Mouse (Mus musculus): Measurements from ENCODE around the gene Atg7. TPM values are rescaled to one million over a fixed set of nuclear protein-coding genes. Genes with fewer than 3 reads are reported as not detected.
A peak's percentile ranks its signal among the peaks of the same experiment; 100 is the strongest.

Gene Atg7
- polyA plus RNA-seq, 1 experiment from 2014 or later, result 19.7 TPM

DNA sequence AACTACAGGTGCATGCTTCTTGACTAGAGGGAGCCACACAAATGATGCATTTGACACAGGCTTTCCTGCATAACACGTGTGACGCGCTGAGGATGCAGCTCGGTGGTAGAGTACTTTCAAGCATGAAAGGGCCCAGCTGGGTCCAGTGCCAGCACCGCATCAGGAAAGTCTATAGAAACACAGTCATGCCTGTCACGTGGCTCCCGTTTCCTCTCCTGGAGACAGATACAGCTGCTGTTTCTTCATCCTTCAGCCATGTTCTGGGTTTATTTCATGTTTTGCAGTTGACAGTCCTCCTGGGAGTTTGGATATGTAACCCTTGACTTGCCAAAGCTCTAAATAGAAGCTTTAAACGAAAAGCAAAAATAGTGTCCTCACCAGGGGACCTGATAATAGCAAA, 135.8 kb downstream of the Atg7 start:
- WGBS, result 68% methylated on average over 8 of the region's 8 CpGs

DNA sequence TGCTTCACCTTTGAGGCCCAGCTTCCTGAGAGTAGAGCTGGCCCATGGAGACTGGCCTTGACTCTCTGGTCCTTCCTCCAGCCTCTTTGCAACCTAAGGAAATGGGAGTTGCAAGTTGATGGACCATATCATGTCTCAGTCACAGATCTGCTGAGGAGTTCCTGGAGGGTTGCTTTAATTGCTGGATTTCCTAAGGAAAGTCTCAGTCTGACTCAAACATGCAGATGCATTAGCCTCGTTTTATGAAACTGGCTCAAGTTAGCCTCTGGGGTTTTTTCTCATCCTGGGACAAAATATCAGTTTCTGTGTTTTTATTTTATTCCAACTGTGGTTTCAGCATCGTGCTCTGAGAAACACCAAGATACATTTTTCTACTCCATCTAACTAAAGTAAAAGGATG, 137.7 kb downstream of the Atg7 start:
- Histone ChIP-seq H3K36me3 (replicated peaks) (no peaks in the 10 kb centered on the region), H3K27me3 (replicated peaks; ENCODE audit: low read depth, poor library complexity, severe bottlenecking) (no peaks in the 10 kb centered on the region), H3K4me3 (no peak overlapping the region), H3K9me3 (no peaks in the 10 kb centered on the region), H3K4me1 (peaks cover 40% of the 10 kb centered on the region), H3K27ac (replicated peaks) (peak overlapping the region; percentile 37; the same call in 1 of the 2 replicates)
- no peak for DNase-seq (ENCODE audit: low spot score)
- WGBS, result 78% methylated on average over 2 of the region's 2 CpGs

More for the DNA sequence above, 135.8 kb downstream of the Atg7 start:
- no peak for DNase-seq (ENCODE audit: low spot score)
- H3K27ac ChIP-seq (replicated peaks), result no peak overlapping the region
- H3K4me3 ChIP-seq, result no peak overlapping the region
- H3K27me3 ChIP-seq (replicated peaks; ENCODE audit: low read depth, poor library complexity, severe bottlenecking), result no peaks in the 10 kb centered on the region
- H3K36me3 ChIP-seq (replicated peaks), result no peaks in the 10 kb centered on the region
- no peaks in the 10 kb centered on the region for H3K9me3 ChIP-seq
- H3K4me1 ChIP-seq, result peaks cover 40% of the 10 kb centered on the region

DNA sequence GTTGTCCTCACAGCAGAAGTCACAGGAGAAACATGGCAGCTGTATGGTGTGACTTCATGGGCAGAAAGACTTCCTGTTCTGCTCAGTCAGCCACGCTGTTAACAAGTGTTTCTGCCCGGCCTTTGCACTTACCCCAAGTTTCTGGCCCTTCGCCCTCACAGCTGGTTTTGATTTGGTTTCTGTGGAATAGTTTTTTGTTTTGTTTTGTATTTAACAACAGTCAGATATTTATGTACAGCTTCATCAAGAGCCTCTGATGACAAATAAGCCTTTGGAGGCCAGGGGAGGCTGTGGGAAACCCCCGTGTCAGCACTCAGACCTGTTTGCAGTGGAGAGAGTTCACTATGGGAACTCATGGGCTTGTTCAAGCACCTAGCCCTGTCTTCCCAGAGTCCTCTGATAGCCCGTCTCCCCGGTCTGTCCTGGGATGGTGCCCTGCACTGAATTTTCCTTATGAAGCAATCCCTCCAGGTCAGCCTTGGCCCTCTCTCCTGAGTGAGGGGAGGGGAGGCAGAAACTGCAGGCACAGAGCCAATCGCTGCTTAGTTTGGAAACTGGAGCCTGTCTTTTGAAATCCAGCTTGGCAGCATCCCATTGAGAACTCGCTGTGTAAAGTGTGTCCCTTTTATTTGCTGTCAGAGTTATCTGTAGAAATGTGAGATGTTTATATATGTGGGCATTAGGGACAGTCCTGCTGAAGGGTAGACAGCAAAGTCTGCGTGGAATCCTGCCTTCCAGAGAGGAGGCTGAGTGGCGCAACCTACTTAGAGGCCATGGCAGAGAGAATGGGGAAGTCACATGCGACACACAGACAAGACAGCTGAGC, 138.7 kb downstream of the Atg7 start:
- peaks cover 47% of the 10 kb centered on the region for H3K4me1 ChIP-seq
- no peaks in the 10 kb centered on the region for H3K36me3 ChIP-seq (replicated peaks)
- no peak overlapping the region for H3K4me3 ChIP-seq
- no peaks in the 10 kb centered on the region for H3K27me3 ChIP-seq (replicated peaks; ENCODE audit: low read depth, poor library complexity, severe bottlenecking)
- no peaks in the 10 kb centered on the region for H3K9me3 ChIP-seq
- 39% methylated on average over 11 of the region's 11 CpGs for WGBS
- H3K27ac ChIP-seq (replicated peaks), result peak overlapping the region; percentile 37
- DNase-seq (ENCODE audit: low spot score), result peak; percentile 27

DNA sequence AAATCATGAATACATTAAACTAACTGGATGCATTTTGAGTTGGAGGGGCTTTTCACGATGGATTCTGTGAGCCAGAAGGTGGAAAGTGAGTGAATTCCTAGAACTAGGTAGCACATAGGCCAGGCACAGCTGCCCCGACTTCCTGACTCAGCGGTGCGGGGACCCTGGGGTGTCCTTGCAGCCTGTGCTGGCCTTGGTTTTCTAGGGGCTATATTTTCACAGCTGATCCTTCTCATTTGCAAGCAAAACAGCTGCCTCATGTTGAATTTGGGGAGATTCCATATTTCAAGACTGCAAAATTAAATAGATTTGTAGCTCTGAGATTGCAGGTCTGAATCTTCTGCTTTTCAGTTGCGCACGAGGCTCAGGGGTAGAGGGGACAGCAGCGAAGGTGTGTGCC, 139.6 kb downstream of the Atg7 start:
- Histone ChIP-seq H3K4me1 (peaks cover 43% of the 10 kb centered on the region), H3K27ac (replicated peaks) (no peak overlapping the region), H3K27me3 (replicated peaks; ENCODE audit: low read depth, poor library complexity, severe bottlenecking) (no peaks in the 10 kb centered on the region), H3K36me3 (replicated peaks) (no peaks in the 10 kb centered on the region), H3K4me3 (no peak overlapping the region), H3K9me3 (no peaks in the 10 kb centered on the region)
- WGBS, result 81% methylated on average over 7 of the region's 7 CpGs
- DNase-seq (ENCODE audit: low spot score), result no peak

DNA sequence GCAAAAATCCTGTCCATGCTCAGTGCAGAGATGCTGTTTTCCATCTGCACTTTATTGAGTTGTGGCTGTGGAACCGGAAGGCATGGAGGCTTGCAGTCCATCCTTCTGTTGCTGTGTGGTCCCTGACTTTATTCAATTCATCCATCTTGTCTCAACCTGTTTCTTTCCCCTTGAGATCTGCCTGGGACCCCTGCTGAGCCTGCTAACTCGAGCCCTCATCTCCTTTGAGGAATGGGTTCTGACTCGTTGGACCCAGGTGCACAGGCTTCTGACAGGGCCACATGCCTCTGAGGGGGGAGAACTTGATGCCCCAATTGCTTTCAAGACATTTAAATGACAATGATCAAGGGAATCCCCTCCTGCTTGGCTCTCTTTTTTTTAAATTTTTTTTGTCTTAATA, 143.6 kb downstream of the Atg7 start:
- Histone ChIP-seq H3K27ac (replicated peaks) (no peak overlapping the region), H3K4me3 (no peak overlapping the region), H3K27me3 (replicated peaks; ENCODE audit: low read depth, poor library complexity, severe bottlenecking) (no peaks in the 10 kb centered on the region), H3K9me3 (no peaks in the 10 kb centered on the region), H3K4me1 (peaks cover 34% of the 10 kb centered on the region), H3K36me3 (replicated peaks) (no peaks in the 10 kb centered on the region)
- WGBS, result 44% methylated on average over 3 of the region's 3 CpGs
- no peak for DNase-seq (ENCODE audit: low spot score)

DNA sequence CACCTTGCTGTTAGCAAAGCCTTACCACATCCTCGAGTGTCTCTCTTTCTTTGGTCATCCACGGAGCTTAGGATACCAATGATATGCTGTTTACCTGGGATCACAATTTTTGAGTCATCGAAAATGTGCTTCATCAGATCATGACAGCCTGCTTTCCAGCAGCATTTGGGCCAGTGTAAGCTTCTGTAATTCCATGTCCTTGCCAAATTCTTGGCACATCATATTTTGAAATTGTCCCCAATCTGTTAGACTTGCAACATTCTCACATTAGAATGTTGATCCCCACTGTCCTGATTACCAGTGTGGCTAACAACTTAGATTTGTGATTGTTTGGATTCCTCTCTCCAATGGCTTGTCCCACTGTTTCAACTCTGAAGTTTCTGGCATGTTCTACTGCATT, 144.7 kb downstream of the Atg7 start:
- Histone ChIP-seq H3K27ac (replicated peaks) (no peak overlapping the region), H3K9me3 (no peaks in the 10 kb centered on the region), H3K27me3 (replicated peaks; ENCODE audit: low read depth, poor library complexity, severe bottlenecking) (no peaks in the 10 kb centered on the region), H3K36me3 (replicated peaks) (no peaks in the 10 kb centered on the region), H3K4me3 (no peak overlapping the region), H3K4me1 (peaks cover 24% of the 10 kb centered on the region)
- no peak for DNase-seq (ENCODE audit: low spot score)
- 88% methylated on average over 3 of the region's 3 CpGs for WGBS

DNA sequence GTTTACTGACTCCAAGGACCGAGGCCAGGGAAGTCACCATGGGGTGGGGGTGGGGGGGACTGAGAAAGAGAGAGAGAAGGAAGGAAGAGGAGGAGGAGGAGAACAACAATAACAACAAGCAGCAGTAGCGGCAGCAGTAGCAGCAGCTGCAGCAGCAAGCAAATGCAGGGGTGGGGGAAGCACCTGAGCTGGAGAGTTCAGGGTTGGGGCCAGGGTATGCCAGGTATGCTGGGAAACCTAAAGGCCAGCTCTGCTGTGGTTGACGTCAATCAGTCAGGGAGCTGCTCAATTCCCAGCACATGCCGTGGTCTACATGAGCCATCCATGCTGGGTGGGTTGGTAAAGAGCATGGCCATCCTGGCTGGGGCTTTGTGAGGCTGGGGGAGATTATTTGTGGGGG, 145.8 kb downstream of the Atg7 start:
- Histone ChIP-seq H3K27me3 (replicated peaks; ENCODE audit: low read depth, poor library complexity, severe bottlenecking) (no peaks in the 10 kb centered on the region), H3K4me1 (peaks cover 21% of the 10 kb centered on the region), H3K27ac (replicated peaks) (no peak overlapping the region), H3K36me3 (replicated peaks) (no peaks in the 10 kb centered on the region), H3K4me3 (no peak overlapping the region), H3K9me3 (no peaks in the 10 kb centered on the region)
- WGBS, result 74% methylated on average over 4 of the region's 4 CpGs
- DNase-seq (ENCODE audit: low spot score), result no peak

DNA sequence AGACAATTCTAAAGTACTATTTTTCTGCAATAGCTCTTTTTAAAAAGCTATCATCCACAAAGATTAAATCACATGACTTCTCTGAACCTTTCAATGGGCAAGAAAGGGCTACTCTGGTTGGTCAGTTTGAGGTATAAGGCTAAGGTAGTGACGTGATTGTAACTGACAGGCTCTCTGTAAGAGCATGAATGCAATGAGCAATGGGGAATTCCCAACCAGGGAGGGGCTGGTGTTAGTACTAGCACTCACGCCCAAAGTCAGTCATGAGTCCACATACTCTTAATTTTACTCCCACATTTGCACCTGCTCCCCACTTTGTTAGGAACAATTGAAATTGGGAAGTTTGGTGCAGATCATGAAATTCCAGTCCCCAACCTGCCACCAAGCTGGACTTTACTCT, 147.2 kb downstream of the Atg7 start:
- Histone ChIP-seq H3K27ac (replicated peaks) (no peak overlapping the region), H3K36me3 (replicated peaks) (no peaks in the 10 kb centered on the region), H3K9me3 (no peaks in the 10 kb centered on the region), H3K27me3 (replicated peaks; ENCODE audit: low read depth, poor library complexity, severe bottlenecking) (no peaks in the 10 kb centered on the region), H3K4me3 (no peak overlapping the region), H3K4me1 (peaks cover 21% of the 10 kb centered on the region)
- DNase-seq (ENCODE audit: low spot score), result no peak
- 79% methylated on average over 2 of the region's 2 CpGs for WGBS

DNA sequence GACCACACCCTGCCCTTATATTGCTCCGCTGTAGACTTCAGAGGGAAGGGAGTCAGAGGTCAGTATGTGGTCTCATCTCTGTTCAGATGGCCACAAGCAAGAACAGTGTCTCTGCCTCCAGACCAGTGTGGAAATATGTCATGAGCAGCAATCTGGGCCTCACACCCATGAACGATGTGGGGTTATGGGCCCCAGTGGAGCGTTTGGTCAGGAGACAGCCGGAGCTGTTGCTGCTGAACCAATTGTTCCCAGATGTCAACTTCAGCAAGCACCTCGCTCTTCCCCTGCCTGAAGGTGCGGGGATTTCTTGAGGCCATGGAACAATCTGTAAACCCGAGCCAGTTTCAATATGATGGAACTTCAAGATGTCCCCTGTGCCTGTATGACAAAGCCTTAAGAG, 148.0 kb downstream of the Atg7 start:
- peak; percentile 22 for DNase-seq (ENCODE audit: low spot score)

DNA sequence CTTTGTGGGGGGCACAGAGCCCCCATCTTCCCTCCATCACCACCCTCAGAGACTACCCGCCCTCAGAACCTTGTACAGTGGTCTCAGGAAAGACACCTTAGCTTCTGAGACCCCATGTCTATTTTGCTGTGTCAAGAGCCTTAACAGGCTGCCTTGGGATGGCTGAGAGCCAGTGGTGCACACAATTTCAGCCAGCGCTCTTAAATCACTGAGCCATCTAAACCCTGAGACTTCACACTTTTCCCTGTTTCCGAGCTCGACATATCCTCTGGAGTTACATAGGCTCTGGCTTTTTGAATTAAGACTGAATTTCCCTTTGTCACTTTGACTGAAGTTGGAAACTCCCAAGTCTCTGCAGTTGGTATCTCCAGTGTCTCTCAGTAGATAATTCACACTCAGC, 148.9 kb downstream of the Atg7 start:
- no peak for DNase-seq (ENCODE audit: low spot score)
- H3K36me3 ChIP-seq (replicated peaks), result no peaks in the 10 kb centered on the region
- no peak overlapping the region for H3K27ac ChIP-seq (replicated peaks)
- H3K4me1 ChIP-seq, result peaks cover 13% of the 10 kb centered on the region
- no peaks in the 10 kb centered on the region for H3K9me3 ChIP-seq
- H3K27me3 ChIP-seq (replicated peaks; ENCODE audit: low read depth, poor library complexity, severe bottlenecking), result no peaks in the 10 kb centered on the region
- no peak overlapping the region for H3K4me3 ChIP-seq
- WGBS, result 92% methylated on average over 4 of the region's 4 CpGs

More for the DNA sequence above, 148.0 kb downstream of the Atg7 start:
- no peaks in the 10 kb centered on the region for H3K27me3 ChIP-seq (replicated peaks; ENCODE audit: low read depth, poor library complexity, severe bottlenecking)
- WGBS, result 60% methylated on average over 7 of the region's 7 CpGs
- H3K4me1 ChIP-seq, result peaks cover 21% of the 10 kb centered on the region
- no peaks in the 10 kb centered on the region for H3K36me3 ChIP-seq (replicated peaks)
- H3K4me3 ChIP-seq, result no peak overlapping the region
- H3K9me3 ChIP-seq, result no peaks in the 10 kb centered on the region
- H3K27ac ChIP-seq (replicated peaks), result no peak overlapping the region

DNA sequence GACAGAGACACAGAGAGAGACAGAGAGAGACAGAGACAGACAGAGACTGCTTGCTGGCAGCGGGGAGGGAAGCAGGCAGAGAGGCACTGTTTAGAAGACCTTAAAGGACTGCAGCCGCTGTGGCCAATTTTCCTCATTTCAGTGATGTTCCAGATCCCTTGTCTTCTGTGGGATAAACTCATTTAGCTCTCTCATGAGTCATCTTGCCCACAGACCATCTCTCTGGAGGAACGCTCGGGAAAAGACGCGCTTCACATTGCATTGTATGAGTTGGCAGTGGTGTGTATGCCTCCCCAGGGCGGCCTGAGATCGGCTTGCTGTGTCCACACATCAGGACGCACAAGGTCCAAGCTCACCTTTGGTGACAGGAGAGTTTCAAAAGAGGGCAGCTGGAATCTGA, 151.8 kb downstream of the Atg7 start:
- H3K4me3 ChIP-seq, result no peak overlapping the region
- DNase-seq (ENCODE audit: low spot score), result no peak
- no peak overlapping the region for H3K27ac ChIP-seq (replicated peaks)
- H3K36me3 ChIP-seq (replicated peaks), result no peaks in the 10 kb centered on the region
- peaks cover 16% of the 10 kb centered on the region for H3K4me1 ChIP-seq
- WGBS, result 93% methylated on average over 9 of the region's 9 CpGs
- no peaks in the 10 kb centered on the region for H3K9me3 ChIP-seq
- H3K27me3 ChIP-seq (replicated peaks; ENCODE audit: low read depth, poor library complexity, severe bottlenecking), result no peaks in the 10 kb centered on the region

DNA sequence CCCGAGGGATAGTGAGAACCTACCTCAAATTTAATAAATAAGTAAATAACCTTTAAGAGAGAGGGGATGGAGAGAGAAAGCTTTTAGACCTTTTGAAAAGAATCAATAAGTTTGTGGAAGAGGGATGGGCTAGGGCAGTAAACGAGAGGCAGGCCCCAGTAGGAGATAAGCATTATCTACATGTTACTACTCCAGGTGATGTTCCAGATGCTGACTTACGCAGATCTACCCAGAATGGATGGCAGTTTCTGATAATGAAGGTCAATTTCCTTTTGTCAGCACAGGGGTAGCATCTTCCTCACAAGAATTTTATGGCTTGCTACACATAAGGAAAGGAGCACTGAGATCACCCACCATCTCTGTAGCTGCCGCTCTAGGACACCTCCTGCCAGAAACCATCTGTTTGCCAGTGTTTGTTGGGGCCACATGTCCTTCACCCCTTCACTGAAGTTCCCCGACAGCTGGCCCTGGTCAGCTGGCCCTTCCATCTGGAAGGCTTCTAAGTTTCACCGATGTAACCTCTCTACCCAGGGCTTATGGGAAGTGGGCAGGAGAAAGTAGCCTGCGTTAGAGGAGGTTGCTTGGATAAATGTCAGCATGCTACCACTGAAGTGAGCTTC, 152.9 kb downstream of the Atg7 start:
- H3K4me3 ChIP-seq, result no peak overlapping the region
- DNase-seq (ENCODE audit: low spot score), result no peak
- peaks cover 21% of the 10 kb centered on the region for H3K4me1 ChIP-seq
- 90% methylated on average over 7 of the region's 7 CpGs for WGBS
- no peaks in the 10 kb centered on the region for H3K9me3 ChIP-seq
- no peaks in the 10 kb centered on the region for H3K27me3 ChIP-seq (replicated peaks; ENCODE audit: low read depth, poor library complexity, severe bottlenecking)
- H3K36me3 ChIP-seq (replicated peaks), result no peaks in the 10 kb centered on the region
- H3K27ac ChIP-seq (replicated peaks), result no peak overlapping the region

DNA sequence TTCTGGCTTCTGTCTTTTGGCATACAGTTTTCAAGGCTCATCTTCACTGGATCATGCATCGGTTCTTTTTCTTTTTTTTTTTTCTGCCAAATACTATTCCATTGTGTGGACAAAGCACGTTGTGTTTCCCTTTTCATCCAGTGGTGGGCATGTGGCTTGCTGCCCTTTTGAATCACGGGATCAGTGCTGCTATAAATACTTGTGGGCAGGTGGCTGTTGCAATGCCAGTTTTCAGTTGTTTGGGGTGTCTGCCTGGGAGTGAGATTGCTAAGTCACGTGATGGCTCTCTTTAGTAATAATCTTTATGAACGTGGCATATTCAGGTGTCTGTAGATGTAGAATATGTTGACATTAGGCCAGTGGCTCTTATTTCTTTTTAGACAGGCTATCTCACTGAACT, 155.0 kb downstream of the Atg7 start:
- 86% methylated on average over 5 of the region's 5 CpGs for WGBS

More for the DNA sequence above, 155.0 kb downstream of the Atg7 start:
- DNase-seq (ENCODE audit: low spot score), result no peak
- Histone ChIP-seq H3K36me3 (replicated peaks) (no peaks in the 10 kb centered on the region), H3K4me3 (no peak overlapping the region), H3K27ac (replicated peaks) (no peak overlapping the region), H3K4me1 (peaks cover 19% of the 10 kb centered on the region), H3K9me3 (no peaks in the 10 kb centered on the region), H3K27me3 (replicated peaks; ENCODE audit: low read depth, poor library complexity, severe bottlenecking) (no peaks in the 10 kb centered on the region)

Measured in embryonic facial prominence, embryonic 10.5 days (tissue).